Mouse (Mus musculus) frontal cortex, postnatal 36 days (tissue): ENCODE measurements at regions not wholly inside any gene's neighbourhood (a gene's known extent, or its start where the extent isn't known, plus 50 kb on each side); places are given as distances from the start of the nearest gene placed in this dataset.

Experiments
- DNase-seq, 2 experiments: peaks; one replicate each; pipeline ENCODE4 v3.0.0; 2022; ENCODE audit warnings: low spot score in 2 of 2

- DNase-seq, result no peak
Measured at GRCm38 (mm10) chr4:9035350-9035749, 796.5 kb upstream of the Car8 start.

- no peak for DNase-seq
Measured at GRCm38 (mm10) chr4:9034280-9034679, 795.4 kb upstream of the Car8 start.

DNA sequence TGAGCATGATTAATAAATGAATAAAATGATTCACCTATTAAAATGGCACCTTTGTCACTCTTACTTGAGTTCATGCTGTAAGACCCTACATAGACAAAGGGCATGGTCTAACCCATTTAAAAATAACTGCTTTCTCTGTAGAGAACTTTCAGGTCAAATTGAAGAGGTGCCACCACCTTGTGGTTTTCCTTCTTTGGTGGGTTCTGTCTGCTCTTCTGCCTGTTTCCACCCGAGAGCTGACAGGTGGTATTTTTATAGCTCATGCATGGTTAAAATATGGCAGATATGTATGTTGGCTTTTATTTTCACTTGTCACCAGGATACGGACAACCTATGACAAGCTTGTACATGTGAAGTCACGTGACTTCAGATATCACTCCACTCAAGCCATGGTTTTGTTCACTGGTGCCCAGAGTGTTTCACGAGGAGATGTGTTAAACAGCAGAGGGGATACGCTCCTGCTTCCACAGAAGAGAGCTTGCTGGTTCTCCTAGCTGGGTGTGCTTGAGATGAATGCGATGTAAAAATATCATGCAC lies 794.3 kb upstream of the Car8 start:
- DNase-seq, result no peak

DNA sequence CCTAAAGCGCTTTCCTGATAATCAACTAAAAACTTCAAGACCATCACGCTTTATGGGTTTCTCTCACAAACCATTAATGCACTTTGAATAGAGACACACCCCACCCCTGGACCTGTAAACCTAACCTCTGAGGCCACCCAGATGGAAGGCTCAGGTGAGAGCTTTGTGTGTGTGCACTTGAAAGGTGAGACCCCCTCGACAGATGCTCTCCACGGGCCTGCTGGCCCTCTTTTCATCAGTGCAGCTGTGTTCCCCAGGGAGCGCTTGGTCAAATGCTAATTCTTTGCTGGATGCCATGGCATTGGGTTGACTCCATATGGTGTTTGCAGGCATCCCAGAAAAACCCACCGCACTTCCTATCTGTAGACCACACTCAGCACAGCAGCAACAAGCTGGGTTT lies 792.8 kb upstream of the Car8 start:
- no peak for DNase-seq

DNA sequence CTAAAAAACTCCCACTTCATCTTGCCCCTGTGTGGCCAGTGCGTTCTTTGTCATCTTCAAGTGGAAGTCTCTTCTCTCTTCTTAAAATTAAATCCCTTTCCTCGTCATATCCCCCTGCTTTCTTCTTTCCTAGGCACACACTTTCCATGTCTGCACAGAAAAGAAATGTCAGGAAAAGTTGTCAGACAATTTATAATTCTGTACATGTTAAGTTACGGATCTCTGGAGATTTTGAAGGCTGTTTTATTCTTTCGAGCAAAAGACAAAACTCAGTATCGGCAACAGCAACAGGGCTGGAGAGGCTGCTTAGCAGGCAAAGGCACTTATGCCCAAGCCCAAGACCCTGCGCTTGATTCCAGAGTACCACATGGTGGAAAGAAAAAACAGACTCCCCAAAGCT lies 790.1 kb upstream of the Car8 start:
- DNase-seq, result no peak

- DNase-seq, result peak in 1 of 2 experiments; percentile 39
Measured at GRCm38 (mm10) chr4:9028475-9028874, 789.6 kb upstream of the Car8 start.

DNA sequence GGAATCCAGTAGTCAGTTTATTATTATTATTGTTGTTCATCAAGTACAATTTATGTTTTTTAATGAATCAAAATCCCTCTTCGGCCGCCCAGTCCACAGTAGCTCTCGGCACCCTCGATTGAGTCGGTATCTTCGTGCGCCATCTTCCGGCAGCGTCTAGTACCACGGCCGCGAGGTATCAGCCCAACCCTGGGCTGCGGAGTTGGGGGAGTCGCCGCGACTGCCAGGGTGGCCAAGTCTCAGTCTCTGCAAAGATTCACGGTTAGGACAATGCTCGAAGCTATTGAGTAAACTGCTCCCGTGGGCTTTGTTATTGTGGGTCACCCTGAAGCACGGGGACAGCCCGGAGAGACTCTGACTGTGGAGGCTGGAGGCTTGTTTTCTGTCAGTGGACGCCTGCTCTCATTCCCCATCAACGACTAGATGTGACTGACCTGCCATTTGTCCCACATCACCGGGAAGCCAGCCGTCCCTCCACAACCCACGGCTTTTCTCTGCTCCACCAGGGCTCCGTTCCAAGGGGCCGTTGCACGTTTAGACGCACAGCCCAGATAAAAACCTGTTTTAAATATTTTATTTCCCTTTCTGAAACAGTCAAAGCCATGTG lies 789.1 kb upstream of the Car8 start:
- peak; percentile 89 for DNase-seq

- DNase-seq, result no peak
Measured at GRCm38 (mm10) chr4:9027383-9027782, 788.5 kb upstream of the Car8 start.

GRCm38 (mm10) chr4:9026841-9027240 lies 788.0 kb upstream of the Car8 start:
- DNase-seq, result peak in 1 of 2 experiments; percentile 7

- no peak for DNase-seq
Measured at GRCm38 (mm10) chr4:9025821-9026470, 787.1 kb upstream of the Car8 start.

GRCm38 (mm10) chr4:9024216-9024925 lies 785.5 kb upstream of the Car8 start:
- no peak for DNase-seq

DNA sequence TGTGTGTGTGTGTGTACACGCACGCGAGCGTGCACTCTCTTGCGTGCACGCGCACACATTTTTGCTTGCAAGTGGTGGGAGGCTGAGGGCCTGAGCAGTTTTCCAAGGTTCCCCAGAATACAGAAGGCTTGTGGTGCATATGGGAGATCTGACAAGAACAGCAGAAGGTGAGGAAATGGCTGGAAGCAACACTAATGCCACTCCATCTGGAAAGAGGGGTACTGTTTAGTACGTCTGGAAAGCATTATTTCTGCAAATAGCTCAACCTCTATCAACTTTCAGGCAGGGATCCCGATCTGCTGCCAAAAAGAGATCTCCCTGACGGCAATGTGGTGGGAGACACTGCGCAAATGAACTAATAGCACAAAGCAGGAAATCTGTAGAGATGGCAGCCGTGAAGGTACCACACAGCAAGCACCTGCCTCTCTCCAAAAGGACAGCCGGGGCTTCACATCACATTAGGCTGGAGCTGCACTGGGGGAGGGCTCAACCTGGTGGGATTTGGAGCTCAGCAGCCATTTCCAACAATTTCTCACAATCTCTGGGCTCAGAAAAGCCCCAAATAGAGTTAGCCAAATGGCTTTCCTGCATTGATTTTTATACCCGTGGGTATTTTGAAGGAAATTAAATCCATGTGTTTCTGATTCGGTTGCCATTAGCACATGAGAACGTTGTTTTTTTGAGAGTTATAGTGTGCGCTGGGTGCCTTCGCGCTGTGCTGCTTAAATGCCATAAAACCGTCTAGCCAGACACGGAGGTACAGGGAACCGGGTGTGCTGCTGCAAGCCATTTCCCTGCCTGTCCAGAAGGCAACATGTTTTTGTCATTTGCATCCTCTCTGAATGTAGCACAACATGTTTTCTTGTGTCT lies 780.6 kb upstream of the Car8 start:
- peak in 1 of 2 experiments; percentile 31 for DNase-seq

- no peak for DNase-seq
Measured at GRCm38 (mm10) chr4:9018236-9018635, 779.4 kb upstream of the Car8 start.

DNA sequence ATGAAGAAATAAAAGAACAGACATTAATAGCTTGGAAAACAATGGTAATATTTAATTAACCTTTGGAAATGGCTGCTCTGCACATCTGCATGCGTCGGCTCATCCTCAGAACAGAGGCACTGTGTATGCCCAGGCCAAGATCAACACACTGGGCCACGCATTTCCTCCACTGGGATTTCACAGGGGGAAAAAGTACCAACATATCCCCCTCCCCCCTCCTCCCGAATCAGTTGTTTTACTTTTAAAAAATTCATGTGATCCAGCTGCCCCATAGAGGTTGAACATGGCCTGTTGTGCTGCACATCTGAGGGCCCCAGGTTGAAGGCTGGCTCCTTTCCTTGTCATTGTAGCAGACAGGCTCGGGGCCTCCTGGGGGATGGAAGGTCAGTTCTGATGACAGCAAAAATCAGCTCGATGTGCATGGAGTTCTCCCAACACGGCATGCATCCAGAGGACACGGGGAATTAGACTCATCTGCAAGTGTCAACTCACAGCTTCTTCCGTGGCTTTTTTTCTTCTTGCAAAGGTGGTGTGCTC lies 777.7 kb upstream of the Car8 start:
- DNase-seq, result no peak

- DNase-seq, result no peak
Measured at GRCm38 (mm10) chr4:9015528-9016503, 777.0 kb upstream of the Car8 start.

DNA sequence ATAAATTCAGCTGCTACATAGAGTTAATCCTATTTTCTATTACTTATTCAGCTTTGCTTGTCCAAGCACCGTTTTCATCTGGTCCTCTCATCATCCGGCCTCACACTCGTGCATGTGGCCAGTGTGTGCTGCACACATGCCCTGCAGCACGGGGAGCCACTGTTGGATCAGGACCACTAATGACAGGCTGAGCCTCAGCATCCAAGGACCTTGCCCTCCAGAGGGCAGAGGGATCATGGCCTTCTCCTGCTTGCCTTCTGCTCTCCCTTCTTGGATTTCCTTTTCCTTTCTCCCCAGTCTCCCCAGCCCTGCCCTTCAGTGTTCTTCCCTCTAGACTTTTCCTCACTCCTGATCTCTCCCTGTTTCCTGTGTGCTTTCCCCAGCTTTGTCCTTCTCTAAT lies 776.1 kb upstream of the Car8 start:
- DNase-seq, result no peak

DNA sequence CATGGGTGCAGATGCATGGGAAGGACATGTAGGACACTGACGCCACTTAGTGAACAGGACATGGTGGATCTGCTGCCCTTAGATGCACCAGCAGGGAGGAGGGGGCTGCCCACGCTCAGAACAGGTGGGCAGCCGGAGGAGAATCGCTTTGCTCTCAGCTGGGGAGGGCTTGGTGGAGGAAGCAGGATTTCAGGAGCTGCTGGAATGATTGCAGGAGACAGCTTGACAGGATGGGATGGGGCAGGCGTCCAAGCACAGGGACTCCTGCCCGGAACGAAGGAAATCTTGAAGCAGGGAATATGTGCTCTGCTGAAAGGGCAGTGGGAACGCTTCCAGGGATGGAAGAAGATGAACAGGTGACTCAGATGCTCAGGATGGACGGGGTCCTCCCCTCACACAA lies 773.9 kb upstream of the Car8 start:
- no peak for DNase-seq

DNA sequence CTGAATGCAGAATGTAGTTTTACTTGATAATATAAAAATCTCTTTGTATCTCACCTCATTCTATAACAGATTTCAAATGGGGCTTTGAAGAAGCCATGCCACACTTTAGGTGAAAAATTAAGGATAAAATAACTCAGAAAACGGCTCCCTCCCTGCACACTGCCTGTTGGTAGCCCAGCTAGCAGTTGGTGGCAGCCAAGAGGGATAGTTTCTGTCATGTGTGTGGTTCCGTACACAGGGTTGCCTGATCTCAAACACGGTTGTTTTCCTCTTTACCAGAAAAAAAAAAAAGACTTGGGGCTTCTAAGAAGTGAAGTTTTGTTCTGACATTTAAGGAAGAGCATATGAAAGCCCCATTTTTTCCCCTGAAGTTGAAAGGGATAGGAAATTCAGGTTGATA lies 773.1 kb upstream of the Car8 start:
- no peak for DNase-seq

DNA sequence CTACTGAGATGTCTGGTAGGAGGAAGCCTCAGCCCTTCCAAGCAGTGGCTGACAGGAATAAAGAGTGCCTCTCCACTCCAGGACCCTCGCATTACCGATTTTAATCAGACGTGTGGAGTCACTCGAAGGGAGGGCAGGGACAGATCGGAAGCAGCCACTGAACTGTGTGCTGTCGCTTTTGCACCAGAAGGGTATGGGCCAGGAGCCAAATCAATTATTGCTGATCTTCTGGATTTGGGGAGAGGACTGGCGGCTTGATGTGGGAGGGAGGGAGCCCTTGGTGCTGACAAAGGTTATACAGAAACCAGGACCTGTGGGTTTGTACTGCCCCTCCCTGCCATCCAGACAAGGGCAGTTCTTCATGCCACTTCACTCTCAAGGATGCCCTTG lies 772.3 kb upstream of the Car8 start:
- DNase-seq, result no peak

DNA sequence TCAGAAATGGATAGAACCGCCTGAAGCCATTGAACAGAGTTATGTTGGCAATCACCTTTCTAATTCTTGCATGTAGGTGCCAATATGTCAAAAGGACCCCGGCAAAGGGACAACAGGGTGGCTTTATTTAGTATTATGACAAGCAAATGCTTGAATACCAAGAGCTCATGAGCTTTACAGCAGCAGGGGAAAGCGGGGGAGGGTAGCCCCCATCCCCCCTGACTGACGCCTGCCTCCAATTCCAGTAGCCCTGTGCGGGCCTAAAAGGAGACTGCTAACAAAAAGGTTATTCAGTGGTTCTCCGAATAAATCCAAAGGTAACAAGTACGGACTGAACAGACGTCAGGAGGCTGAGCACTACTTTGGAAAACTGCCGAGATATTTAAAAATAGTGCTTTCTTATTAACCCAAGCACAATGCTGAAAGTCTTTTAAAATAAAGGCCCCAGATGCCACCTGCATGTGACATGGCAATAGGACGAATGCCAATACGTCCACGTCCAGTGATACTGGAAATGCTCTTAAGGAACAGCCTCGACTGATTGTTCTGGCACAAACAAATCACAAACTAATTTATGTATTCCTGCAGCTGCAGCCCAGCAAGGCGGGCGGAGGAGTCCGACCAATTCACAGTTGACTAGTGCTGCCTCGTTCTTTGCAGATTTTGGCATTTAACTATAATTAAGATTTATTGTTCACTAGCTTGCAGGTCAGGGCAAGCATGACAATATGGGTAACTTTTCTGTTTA lies 771.7 kb upstream of the Car8 start:
- DNase-seq, result no peak
